Mouse (Mus musculus): ENCODE data around the gene Dock2. TPM values are rescaled to one million over a fixed set of nuclear protein-coding genes. Genes with fewer than 3 reads are reported as not detected.

Gene Dock2
- total and polyA plus RNA-seq, 2 experiments from 2014 or later: 0.57 to 1.6 TPM

- Histone ChIP-seq H3K4me1 (ENCODE audit: insufficient read depth, low read length) (no peaks in the 10 kb centered on the region), H3K9ac (replicated peaks; ENCODE audit: low read length, poor library complexity, severe bottlenecking) (no peak overlapping the region), H3K27ac (ENCODE audit: low read depth, low read length) (no peak overlapping the region), H3K9me3 (ENCODE audit: low read length) (no peaks in the 10 kb centered on the region), H3K4me2 (ENCODE audit: low read depth, low read length, poor library complexity, severe bottlenecking) (no peak overlapping the region), H3K27me3 (ENCODE audit: insufficient read depth, low read length) (no peaks in the 10 kb centered on the region), H3K4me3 (ENCODE audit: low read depth, low read length) (no peak overlapping the region), H3K36me3 (ENCODE audit: insufficient read depth, low read length) (no peaks in the 10 kb centered on the region)
- DNase-seq (ENCODE audit: low spot score): no peak
- WGBS: 80% methylated on average over 8 of the region's 8 CpGs
- no peak for ATAC-seq (ENCODE audit: low FRiP score)
- no peak for TF ChIP-seq CTCF (IDR thresholded peaks at IDR 0.05)
Measured at GRCm38 (mm10) chr11:34782516-34783430, 919 bp downstream of the Dock2 start.

GRCm38 (mm10) chr11:34780786-34781185 is 2.9 kb downstream of the Dock2 start:
- 95% methylated on average over 2 of the region's 2 CpGs for WGBS

GRCm38 (mm10) chr11:34779966-34780365 is 3.7 kb downstream of the Dock2 start:
- no peak overlapping the region for H3K9ac ChIP-seq (replicated peaks; ENCODE audit: low read length, poor library complexity, severe bottlenecking)
- WGBS: 86% methylated on average over 4 of the region's 4 CpGs
- ATAC-seq (ENCODE audit: low FRiP score) (no peak), DNase-seq (ENCODE audit: low spot score) (no peak)
- H3K27me3 ChIP-seq (ENCODE audit: insufficient read depth, low read length): no peaks in the 10 kb centered on the region
- H3K4me1 ChIP-seq (ENCODE audit: insufficient read depth, low read length): no peaks in the 10 kb centered on the region
- no peak overlapping the region for H3K4me2 ChIP-seq (ENCODE audit: low read depth, low read length, poor library complexity, severe bottlenecking)
- H3K9me3 ChIP-seq (ENCODE audit: low read length): no peaks in the 10 kb centered on the region
- H3K36me3 ChIP-seq (ENCODE audit: insufficient read depth, low read length): no peaks in the 10 kb centered on the region
- H3K27ac ChIP-seq (ENCODE audit: low read depth, low read length): no peak overlapping the region
- H3K4me3 ChIP-seq (ENCODE audit: low read depth, low read length): no peak overlapping the region
- no peak for TF ChIP-seq CTCF (IDR thresholded peaks at IDR 0.05)

More at GRCm38 (mm10) chr11:34780786-34781185, 2.9 kb downstream of the Dock2 start:
- TF ChIP-seq CTCF (IDR thresholded peaks at IDR 0.05): no peak
- no peaks in the 10 kb centered on the region for H3K9me3 ChIP-seq (ENCODE audit: low read length)
- H3K4me2 ChIP-seq (ENCODE audit: low read depth, low read length, poor library complexity, severe bottlenecking): no peak overlapping the region
- H3K9ac ChIP-seq (replicated peaks; ENCODE audit: low read length, poor library complexity, severe bottlenecking): no peak overlapping the region
- DNase-seq (ENCODE audit: low spot score) (peak; percentile 2), ATAC-seq (ENCODE audit: low FRiP score) (no peak)
- H3K4me3 ChIP-seq (ENCODE audit: low read depth, low read length): no peak overlapping the region
- no peaks in the 10 kb centered on the region for H3K4me1 ChIP-seq (ENCODE audit: insufficient read depth, low read length)
- no peak overlapping the region for H3K27ac ChIP-seq (ENCODE audit: low read depth, low read length)
- H3K27me3 ChIP-seq (ENCODE audit: insufficient read depth, low read length): no peaks in the 10 kb centered on the region
- H3K36me3 ChIP-seq (ENCODE audit: insufficient read depth, low read length): no peaks in the 10 kb centered on the region

GRCm38 (mm10) chr11:34778351-34778750 is 5.3 kb downstream of the Dock2 start:
- H3K4me3 ChIP-seq (ENCODE audit: low read depth, low read length): no peak overlapping the region
- WGBS: 79% methylated on average over 3 of the region's 3 CpGs
- no peaks in the 10 kb centered on the region for H3K9me3 ChIP-seq (ENCODE audit: low read length)
- no peak overlapping the region for H3K27ac ChIP-seq (ENCODE audit: low read depth, low read length)
- no peak for ATAC-seq (ENCODE audit: low FRiP score)
- H3K9ac ChIP-seq (replicated peaks; ENCODE audit: low read length, poor library complexity, severe bottlenecking): no peak overlapping the region
- H3K4me1 ChIP-seq (ENCODE audit: insufficient read depth, low read length): no peaks in the 10 kb centered on the region
- TF ChIP-seq CTCF (IDR thresholded peaks at IDR 0.05): no peak
- no peaks in the 10 kb centered on the region for H3K36me3 ChIP-seq (ENCODE audit: insufficient read depth, low read length)
- no peak for DNase-seq (ENCODE audit: low spot score)
- no peaks in the 10 kb centered on the region for H3K27me3 ChIP-seq (ENCODE audit: insufficient read depth, low read length)
- no peak overlapping the region for H3K4me2 ChIP-seq (ENCODE audit: low read depth, low read length, poor library complexity, severe bottlenecking)

GRCm38 (mm10) chr11:34777529-34777928 is 6.2 kb downstream of the Dock2 start:
- H3K27me3 ChIP-seq (ENCODE audit: insufficient read depth, low read length): no peaks in the 10 kb centered on the region
- no peak overlapping the region for H3K4me3 ChIP-seq (ENCODE audit: low read depth, low read length)
- no peak overlapping the region for H3K4me2 ChIP-seq (ENCODE audit: low read depth, low read length, poor library complexity, severe bottlenecking)
- DNase-seq (ENCODE audit: low spot score) (no peak), ATAC-seq (ENCODE audit: low FRiP score) (no peak)
- H3K36me3 ChIP-seq (ENCODE audit: insufficient read depth, low read length): no peaks in the 10 kb centered on the region
- H3K27ac ChIP-seq (ENCODE audit: low read depth, low read length): no peak overlapping the region
- no peaks in the 10 kb centered on the region for H3K4me1 ChIP-seq (ENCODE audit: insufficient read depth, low read length)
- TF ChIP-seq CTCF (IDR thresholded peaks at IDR 0.05): no peak
- no peak overlapping the region for H3K9ac ChIP-seq (replicated peaks; ENCODE audit: low read length, poor library complexity, severe bottlenecking)
- WGBS: 94% methylated on average over 4 of the region's 4 CpGs
- H3K9me3 ChIP-seq (ENCODE audit: low read length): no peaks in the 10 kb centered on the region

GRCm38 (mm10) chr11:34776054-34776453 is 7.6 kb downstream of the Dock2 start:
- ATAC-seq (ENCODE audit: low FRiP score) (no peak), DNase-seq (ENCODE audit: low spot score) (no peak)
- Histone ChIP-seq H3K4me1 (ENCODE audit: insufficient read depth, low read length) (no peaks in the 10 kb centered on the region), H3K36me3 (ENCODE audit: insufficient read depth, low read length) (no peaks in the 10 kb centered on the region), H3K4me2 (ENCODE audit: low read depth, low read length, poor library complexity, severe bottlenecking) (no peak overlapping the region), H3K9me3 (ENCODE audit: low read length) (no peaks in the 10 kb centered on the region), H3K9ac (replicated peaks; ENCODE audit: low read length, poor library complexity, severe bottlenecking) (no peak overlapping the region), H3K27me3 (ENCODE audit: insufficient read depth, low read length) (no peaks in the 10 kb centered on the region), H3K4me3 (ENCODE audit: low read depth, low read length) (no peak overlapping the region), H3K27ac (ENCODE audit: low read depth, low read length) (no peak overlapping the region)
- TF ChIP-seq CTCF (IDR thresholded peaks at IDR 0.05): no peak
- 89% methylated on average over 2 of the region's 2 CpGs for WGBS

Data from midbrain, postnatal 0 days (tissue).